Mouse (Mus musculus) spleen, adult 2 months (tissue): ENCODE data around the gene Limch1. TPM values are rescaled to one million over a fixed set of nuclear protein-coding genes. Genes with fewer than 3 reads are reported as not detected.

Source experiments
- DNase-seq, 2 experiments: peaks; one replicate each; pipeline versions ENCODE4 v3.0.0 to v3.0.0-alpha.2; 2012 to 2021; ENCODE audit warnings: low spot score in 2 of 2, low read depth in 1 of 2
- H3K27ac ChIP-seq: fragments of 200-500 bp; 2 replicates; pipeline ENCODE4 v1.5.1; 2012; ENCODE audit warnings: low read length, inconsistent platforms; ENCODE audit not compliant: insufficient read depth
- H3K27me3 ChIP-seq: fragments of 200-500 bp; 2 replicates; pipeline ENCODE4 v1.6.1; 2012; ENCODE audit warnings: mild to moderate bottlenecking, moderate library complexity, low read length, inconsistent platforms; ENCODE audit not compliant: control insufficient read depth, insufficient read depth
- H3K36me3 ChIP-seq: fragments of 200-500 bp; 2 replicates; pipeline ENCODE4 v1.6.1; 2012; ENCODE audit warnings: mild to moderate bottlenecking, low read length, inconsistent platforms; ENCODE audit not compliant: control insufficient read depth, insufficient read depth
- H3K4me1 ChIP-seq: fragments of 200-500 bp; 2 replicates; pipeline ENCODE4 v1.6.1; 2011; ENCODE audit warnings: inconsistent platforms; ENCODE audit not compliant: control insufficient read depth, insufficient read depth, insufficient read length
- H3K4me3 ChIP-seq: fragments of 200-500 bp; 2 replicates; pipeline ENCODE4 v1.5.1; 2011; ENCODE audit warnings: mild to moderate bottlenecking, inconsistent platforms; ENCODE audit not compliant: insufficient read depth, insufficient read length; ENCODE audit errors: extremely low read depth
- CTCF ChIP-seq: fragments of 200-500 bp; IDR thresholded peaks from 2 replicates; pipeline ENCODE4 v1.5.1; 2011; ENCODE audit warnings: mild to moderate bottlenecking, inconsistent platforms; ENCODE audit not compliant: insufficient read depth, insufficient read length, insufficient replicate concordance; ENCODE audit errors: extremely low read depth
- POLR2A ChIP-seq: fragments of 200-500 bp; IDR thresholded peaks from 2 replicates; pipeline ENCODE4 v1.6.1; 2011; ENCODE audit warnings: low read depth, low read length, inconsistent platforms
- WGBS: fragments of 180-500 bp; shearing (Covaris S2); methylation state at CpG from one replicate; pipeline ENCODE4 v1.1.7; 2018; 5-methylcytosine and 5-hydroxymethylcytosine counted together
- polyA plus RNA-seq: library from polyadenylated mRNA; depleted of rRNA; stranded (reverse); fragments of >200 nt; gene quantifications from 2 replicates; pipeline ENCODE4 v1.2.3, GENCODE M21; 2012

The Limch1 gene
- polyA plus RNA-seq, 1 experiment = 7.1 TPM

- 31% methylated on average over 7 of the region's 7 CpGs for WGBS
Measured at GRCm38 (mm10) chr5:66848136-66848535, 102.5 kb downstream of the Limch1 start.

GRCm38 (mm10) chr5:66849148-66849547, 103.5 kb downstream of the Limch1 start:
- 59% methylated on average over 4 of the region's 4 CpGs for WGBS
- Histone ChIP-seq H3K4me3 (no peak overlapping the region), H3K27ac (no peak overlapping the region), H3K36me3 (no peaks in the 10 kb centered on the region), H3K27me3 (no peaks in the 10 kb centered on the region), H3K4me1 (no peaks in the 10 kb centered on the region)
- DNase-seq = no peak
- TF ChIP-seq CTCF (no peak), POLR2A (no peak)

More at GRCm38 (mm10) chr5:66848136-66848535, 102.5 kb downstream of the Limch1 start:
- no peak for DNase-seq
- no peaks in the 10 kb centered on the region for H3K4me1 ChIP-seq
- H3K4me3 ChIP-seq = no peak overlapping the region
- H3K27ac ChIP-seq = no peak overlapping the region
- TF ChIP-seq CTCF (no peak), POLR2A (no peak)
- H3K27me3 ChIP-seq = no peaks in the 10 kb centered on the region
- H3K36me3 ChIP-seq = no peaks in the 10 kb centered on the region

GRCm38 (mm10) chr5:66850721-66851251, 105.2 kb downstream of the Limch1 start:
- 91% methylated on average over 11 of the region's 11 CpGs for WGBS
- Histone ChIP-seq H3K4me1 (no peaks in the 10 kb centered on the region), H3K27ac (no peak overlapping the region), H3K27me3 (no peaks in the 10 kb centered on the region), H3K36me3 (no peaks in the 10 kb centered on the region), H3K4me3 (no peak overlapping the region)
- no peak for TF ChIP-seq CTCF
- TF ChIP-seq POLR2A = no peak
- DNase-seq = no peak

- TF ChIP-seq CTCF (no peak), POLR2A (no peak)
- DNase-seq = no peak
- H3K4me3 ChIP-seq = no peak overlapping the region
Measured at GRCm38 (mm10) chr5:66851708-66852107, 106.1 kb downstream of the Limch1 start.

GRCm38 (mm10) chr5:66854263-66854662, 108.6 kb downstream of the Limch1 start:
- Histone ChIP-seq H3K27me3 (no peaks in the 10 kb centered on the region), H3K4me3 (no peak overlapping the region), H3K4me1 (no peaks in the 10 kb centered on the region), H3K27ac (no peak overlapping the region), H3K36me3 (no peaks in the 10 kb centered on the region)
- DNase-seq = no peak
- TF ChIP-seq POLR2A (no peak), CTCF (no peak)
- WGBS = 73% methylated on average over 5 of the region's 5 CpGs

More at GRCm38 (mm10) chr5:66851708-66852107, 106.1 kb downstream of the Limch1 start:
- no peak overlapping the region for H3K27ac ChIP-seq
- no peaks in the 10 kb centered on the region for H3K27me3 ChIP-seq
- 82% methylated on average over 5 of the region's 5 CpGs for WGBS
- H3K36me3 ChIP-seq = no peaks in the 10 kb centered on the region
- H3K4me1 ChIP-seq = no peaks in the 10 kb centered on the region

GRCm38 (mm10) chr5:66855358-66856107, 109.9 kb downstream of the Limch1 start:
- Histone ChIP-seq H3K27me3 (no peaks in the 10 kb centered on the region), H3K27ac (no peak overlapping the region), H3K4me1 (no peaks in the 10 kb centered on the region), H3K4me3 (no peak overlapping the region), H3K36me3 (no peaks in the 10 kb centered on the region)
- 89% methylated on average over 11 of the region's 11 CpGs for WGBS
- DNase-seq = no peak
- no peak for TF ChIP-seq CTCF

GRCm38 (mm10) chr5:66859506-66859905, 113.9 kb downstream of the Limch1 start:
- H3K27ac ChIP-seq = no peak overlapping the region
- no peak for TF ChIP-seq POLR2A
- no peak for TF ChIP-seq CTCF
- 89% methylated on average over 3 of the region's 3 CpGs for WGBS

More at GRCm38 (mm10) chr5:66859506-66859905, 113.9 kb downstream of the Limch1 start:
- H3K27me3 ChIP-seq = no peaks in the 10 kb centered on the region
- no peak overlapping the region for H3K4me3 ChIP-seq
- DNase-seq = no peak
- no peaks in the 10 kb centered on the region for H3K4me1 ChIP-seq
- no peaks in the 10 kb centered on the region for H3K36me3 ChIP-seq
